Mouse (Mus musculus) midbrain, embryonic 11.5 days (tissue): ENCODE results near the gene Rnaseh2c. TPM values are rescaled to one million over a fixed set of nuclear protein-coding genes. Genes with fewer than 3 reads are reported as not detected.

ENCODE experiments used
- ATAC-seq: fragments of 200-750 bp; cut with Nextera tagmentation; 2 replicates; pipeline ENCODE4 v1.8.0; 2017; ENCODE audit warnings: moderate TSS enrichment, moderate library complexity; ENCODE audit not compliant: low FRiP score
- DNase-seq: peaks from one replicate; pipeline ENCODE4 v3.0.0; 2015; ENCODE audit warnings: low spot score; ENCODE audit errors: missing footprints
- H3K27ac ChIP-seq: fragments of 300-500 bp; sonication (generic); 2 replicates; pipeline ENCODE4 v1.5.1; 2014; ENCODE audit warnings: low read depth, low read length
- H3K27me3 ChIP-seq: fragments of 300-500 bp; sonication (generic); 2 replicates; pipeline ENCODE4 v1.6.1; 2014; ENCODE audit warnings: mild to moderate bottlenecking, low read length, moderate library complexity, mixed read lengths; ENCODE audit not compliant: control insufficient read depth, insufficient read depth
- H3K36me3 ChIP-seq: fragments of 300-500 bp; sonication (generic); 2 replicates; pipeline ENCODE4 v1.6.1; 2014; ENCODE audit warnings: mild to moderate bottlenecking, low read length, moderate library complexity, mixed read lengths; ENCODE audit not compliant: control insufficient read depth, insufficient read depth
- H3K4me1 ChIP-seq: fragments of 300-500 bp; sonication (generic); 2 replicates; pipeline ENCODE4 v1.6.1; 2014; ENCODE audit warnings: low read length; ENCODE audit not compliant: control insufficient read depth, insufficient read depth
- H3K4me2 ChIP-seq: fragments of 300-500 bp; sonication (generic); 2 replicates; pipeline ENCODE4 v1.6.1; 2014; ENCODE audit warnings: mild to moderate bottlenecking, moderate library complexity
- H3K4me3 ChIP-seq: fragments of 300-500 bp; sonication (generic); 2 replicates; pipeline ENCODE4 v1.5.1; 2014; ENCODE audit warnings: low read depth, low read length
- H3K9ac ChIP-seq: fragments of 300-500 bp; sonication (generic); 2 replicates; pipeline ENCODE4 v1.6.1; 2014; ENCODE audit warnings: low read length
- H3K9me3 ChIP-seq: fragments of 300-500 bp; sonication (generic); 2 replicates; pipeline ENCODE4 v1.6.1; 2016; ENCODE audit warnings: low read length; ENCODE audit not compliant: control insufficient read depth
- WGBS: fragments of 180-500 bp; shearing (Covaris S2); extraction: QIAGEN DNeasy Blood & Tissue Kit; methylation state at CpG from one replicate; pipeline ENCODE4 v1.1.7; 2014; 5-methylcytosine and 5-hydroxymethylcytosine counted together
- polyA plus RNA-seq: library from polyadenylated mRNA; unstranded; fragments of >200 nt; fragmentation: Nextera tagmentation; extraction: Ambion mirVana; gene quantifications from 2 replicates; pipeline ENCODE4 v1.2.1, GENCODE M21; 2014

Gene Rnaseh2c
- polyA plus RNA-seq, 1 experiment from 2014 or later, result 173 TPM

DNA sequence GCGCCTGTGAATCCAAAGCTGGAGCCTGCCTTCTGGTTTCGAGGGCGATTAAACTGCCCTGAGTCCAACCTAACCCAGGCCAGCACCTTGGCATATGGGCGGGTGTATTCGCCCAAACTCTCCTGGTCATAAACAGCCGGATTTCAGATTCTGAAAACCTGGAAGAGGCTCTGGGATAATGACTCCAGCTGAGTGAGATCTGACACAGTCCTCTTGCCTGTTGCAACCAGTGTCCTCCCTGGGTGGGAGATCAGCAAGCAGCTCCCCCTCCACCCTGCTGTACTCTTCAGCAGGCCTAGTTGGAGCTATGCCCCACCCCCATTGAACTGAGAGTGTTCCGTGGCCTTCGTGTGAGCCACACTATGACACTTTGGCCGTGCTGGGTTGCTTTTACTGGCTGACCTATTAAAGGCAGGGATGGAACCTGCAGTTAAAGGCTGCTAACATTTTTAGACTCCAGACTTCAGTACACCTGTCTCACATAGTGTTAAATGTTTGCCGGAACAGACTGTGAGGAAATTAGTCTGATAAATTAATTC lies 40.4 kb upstream of the Rnaseh2c start:
- 20% methylated on average over 10 of the region's 10 CpGs for WGBS
- DNase-seq (peak; percentile 83), ATAC-seq (no peak)

DNA sequence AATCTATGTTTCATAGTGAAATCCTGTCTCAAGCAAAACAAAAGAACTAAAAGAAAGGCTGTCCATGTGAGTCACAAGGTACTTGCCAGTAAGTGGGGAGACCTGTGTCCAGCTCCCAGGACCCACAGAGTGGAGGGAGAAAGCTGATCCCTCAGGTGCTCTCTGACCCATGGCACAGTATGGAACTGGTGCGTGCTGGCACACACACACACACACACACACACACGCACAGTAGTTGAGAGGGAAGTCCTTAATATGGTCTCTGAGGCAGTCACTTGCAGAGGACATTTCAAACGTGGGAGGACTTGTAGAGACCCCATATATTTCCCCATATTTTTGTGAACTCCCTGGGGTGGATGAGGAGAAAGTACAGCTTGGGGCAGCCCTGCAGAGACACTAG lies 39.8 kb upstream of the Rnaseh2c start:
- DNase-seq (peak; percentile 82), ATAC-seq (no peak)
- H3K36me3 ChIP-seq, result no peaks in the 10 kb centered on the region
- no peaks in the 10 kb centered on the region for H3K9me3 ChIP-seq
- H3K27me3 ChIP-seq, result peaks cover 65% of the 10 kb centered on the region
- peaks cover 12% of the 10 kb centered on the region for H3K4me1 ChIP-seq
- H3K9ac ChIP-seq, result no peak overlapping the region
- H3K27ac ChIP-seq, result no peak overlapping the region
- 61% methylated on average over 3 of the region's 3 CpGs for WGBS
- H3K4me2 ChIP-seq, result no peak overlapping the region
- H3K4me3 ChIP-seq, result no peak overlapping the region

More for the DNA sequence above, 40.4 kb upstream of the Rnaseh2c start:
- Histone ChIP-seq H3K27ac (no peak overlapping the region), H3K4me2 (no peak overlapping the region), H3K36me3 (no peaks in the 10 kb centered on the region), H3K4me1 (peaks cover 11% of the 10 kb centered on the region), H3K9me3 (no peaks in the 10 kb centered on the region), H3K9ac (no peak overlapping the region), H3K27me3 (peaks cover 60% of the 10 kb centered on the region), H3K4me3 (no peak overlapping the region)

DNA sequence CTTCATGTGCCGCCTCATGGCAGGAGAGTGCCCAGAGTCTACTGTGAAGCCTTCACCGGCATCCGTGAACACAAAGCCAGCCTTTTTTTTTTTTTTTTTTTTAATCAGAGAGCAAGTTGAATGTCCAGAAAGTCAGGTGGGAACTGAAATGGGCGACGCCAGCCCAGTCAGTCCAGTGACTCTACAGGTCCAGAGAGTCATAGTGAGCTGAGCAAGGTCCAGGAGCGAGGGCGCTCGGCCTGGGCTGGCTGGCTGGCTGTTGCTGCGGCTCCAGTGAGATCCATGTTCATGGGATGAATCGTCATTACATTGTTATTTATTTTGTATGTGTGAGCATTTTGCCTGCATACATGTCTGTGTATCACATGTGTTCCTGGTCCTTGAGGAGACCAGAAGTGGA lies 38.9 kb upstream of the Rnaseh2c start:
- H3K4me1 ChIP-seq, result peaks cover 16% of the 10 kb centered on the region
- 91% methylated on average over 10 of the region's 10 CpGs for WGBS
- no peaks in the 10 kb centered on the region for H3K9me3 ChIP-seq
- peaks cover 64% of the 10 kb centered on the region for H3K27me3 ChIP-seq
- no peak overlapping the region for H3K27ac ChIP-seq
- no peak overlapping the region for H3K4me3 ChIP-seq
- no peak overlapping the region for H3K9ac ChIP-seq
- no peak overlapping the region for H3K4me2 ChIP-seq
- no peak for ATAC-seq
- no peaks in the 10 kb centered on the region for H3K36me3 ChIP-seq
- peak; percentile 28 for DNase-seq

DNA sequence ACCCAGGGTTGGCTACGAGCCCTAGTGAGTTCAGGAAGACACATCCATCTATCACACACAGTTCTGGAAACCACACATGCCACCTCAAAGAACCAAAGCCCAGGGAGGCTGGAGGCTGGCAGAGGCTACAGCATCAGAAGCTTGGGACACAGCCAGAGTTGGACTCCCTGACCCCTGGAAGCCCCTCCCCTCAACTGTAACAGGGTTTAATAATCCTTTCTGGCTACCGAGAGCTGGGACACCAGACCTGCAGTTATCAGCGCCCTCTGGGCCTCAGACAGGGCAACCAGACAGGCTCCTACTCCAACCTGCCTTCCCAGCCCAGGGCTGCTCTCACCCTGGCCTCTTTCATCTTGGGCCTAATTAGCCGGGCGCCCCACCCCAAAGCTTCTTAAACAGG lies 35.4 kb upstream of the Rnaseh2c start:
- H3K27me3 ChIP-seq, result peaks cover 28% of the 10 kb centered on the region
- no peak overlapping the region for H3K4me2 ChIP-seq
- H3K4me1 ChIP-seq, result peaks cover 6% of the 10 kb centered on the region
- ATAC-seq, result no peak
- WGBS, result 62% methylated on average over 5 of the region's 5 CpGs
- no peaks in the 10 kb centered on the region for H3K9me3 ChIP-seq
- H3K36me3 ChIP-seq, result no peaks in the 10 kb centered on the region
- no peak overlapping the region for H3K4me3 ChIP-seq
- DNase-seq, result no peak
- no peak overlapping the region for H3K9ac ChIP-seq
- no peak overlapping the region for H3K27ac ChIP-seq

DNA sequence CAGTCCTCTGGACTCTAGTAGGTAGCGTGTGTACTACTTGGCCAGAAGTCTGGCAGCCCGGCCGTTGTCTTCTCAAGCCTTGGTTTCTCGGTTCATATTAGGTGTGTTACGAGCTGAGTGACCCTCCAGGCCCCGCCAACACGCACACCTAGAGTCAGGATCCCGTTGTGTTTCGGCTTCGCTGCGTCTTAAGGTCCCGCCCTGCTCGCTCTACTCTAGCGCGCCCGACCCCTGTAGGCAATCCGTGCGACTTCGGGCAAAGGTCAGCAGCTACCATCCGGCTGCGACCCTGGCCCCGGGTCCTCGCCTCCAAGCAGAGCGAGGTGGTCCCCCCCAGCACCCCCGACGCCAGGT lies 34.5 kb upstream of the Rnaseh2c start:
- Histone ChIP-seq H3K4me2 (peak overlapping the region; percentile 88), H3K4me1 (peaks cover 6% of the 10 kb centered on the region), H3K27ac (peak overlapping the region; percentile 68; the same call in 1 of the 2 replicates), H3K9me3 (no peaks in the 10 kb centered on the region), H3K9ac (peak overlapping the region; percentile 76), H3K27me3 (peaks cover 20% of the 10 kb centered on the region), H3K36me3 (no peaks in the 10 kb centered on the region), H3K4me3 (peak overlapping the region; percentile 78)
- DNase-seq, result peak; percentile 98
- 2% methylated on average over 26 of the region's 26 CpGs for WGBS
- ATAC-seq, result peak; percentile 41

DNA sequence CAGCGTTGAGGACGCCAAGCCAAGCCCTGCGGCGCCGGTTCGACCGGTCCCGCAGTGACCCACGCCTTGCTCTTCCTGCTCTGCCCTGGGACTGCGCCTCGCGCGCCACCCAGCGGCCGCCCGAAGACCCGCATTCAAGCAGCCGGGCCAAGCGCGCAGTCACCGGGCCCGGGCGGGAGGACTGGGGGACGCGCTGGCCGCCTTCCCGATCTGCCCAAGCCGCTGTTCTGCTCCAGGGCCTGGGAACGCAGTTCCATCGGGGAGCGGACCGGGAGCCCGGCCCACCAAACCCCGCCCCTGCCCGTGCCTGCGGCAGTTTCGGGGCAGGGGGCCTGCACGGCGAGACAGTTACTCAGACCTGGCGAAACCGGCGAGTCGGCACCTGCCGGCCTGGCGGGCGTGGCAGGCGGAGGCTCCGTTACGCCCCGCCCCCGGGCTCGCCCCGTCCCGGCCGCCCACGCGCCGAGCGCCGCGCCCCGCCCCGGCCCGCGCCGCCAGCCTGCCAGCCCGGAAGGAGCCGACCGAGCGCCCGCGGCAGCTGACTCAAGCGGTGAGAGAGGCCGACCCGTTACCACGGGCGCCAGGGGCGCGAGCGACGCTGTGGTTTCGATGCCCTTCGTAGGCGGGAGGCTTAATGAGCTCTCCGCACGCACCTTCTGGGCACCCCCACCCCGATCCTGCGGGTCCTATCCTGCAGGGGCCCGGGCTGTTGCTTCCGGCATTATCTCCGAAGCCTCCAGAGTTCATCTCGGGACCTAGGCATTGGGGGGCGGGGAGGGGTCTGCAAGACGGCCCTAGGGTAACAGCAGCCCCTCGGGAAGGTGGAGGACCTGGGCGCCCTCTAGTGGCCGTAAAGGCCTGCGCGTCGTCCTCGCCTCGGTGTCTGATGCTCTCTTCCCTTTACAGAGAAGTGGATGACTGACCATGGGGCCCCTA lies 33.9 kb upstream of the Rnaseh2c start, which contains the start of gene Ap5b1:
Gene Ap5b1 (plus strand): TSS at position 492 of the 936 bp plus-strand sequence.
- Histone ChIP-seq H3K9ac (peak within 1 kb of the TSS; percentile 76), H3K4me2 (peak within 1 kb of the TSS; percentile 88), H3K9me3 (no peaks in the 10 kb centered on the region), H3K4me1 (peaks cover 6% of the 10 kb centered on the region), H3K27ac (peak within 1 kb of the TSS; percentile 68), H3K36me3 (no peaks in the 10 kb centered on the region), H3K4me3 (peak within 1 kb of the TSS; percentile 78), H3K27me3 (peaks cover 14% of the 10 kb centered on the region)
- WGBS, result under 1% methylated on average over 99 of the region's 102 CpGs
- ATAC-seq (peak; percentile 89), DNase-seq (peak; percentile 99)

DNA sequence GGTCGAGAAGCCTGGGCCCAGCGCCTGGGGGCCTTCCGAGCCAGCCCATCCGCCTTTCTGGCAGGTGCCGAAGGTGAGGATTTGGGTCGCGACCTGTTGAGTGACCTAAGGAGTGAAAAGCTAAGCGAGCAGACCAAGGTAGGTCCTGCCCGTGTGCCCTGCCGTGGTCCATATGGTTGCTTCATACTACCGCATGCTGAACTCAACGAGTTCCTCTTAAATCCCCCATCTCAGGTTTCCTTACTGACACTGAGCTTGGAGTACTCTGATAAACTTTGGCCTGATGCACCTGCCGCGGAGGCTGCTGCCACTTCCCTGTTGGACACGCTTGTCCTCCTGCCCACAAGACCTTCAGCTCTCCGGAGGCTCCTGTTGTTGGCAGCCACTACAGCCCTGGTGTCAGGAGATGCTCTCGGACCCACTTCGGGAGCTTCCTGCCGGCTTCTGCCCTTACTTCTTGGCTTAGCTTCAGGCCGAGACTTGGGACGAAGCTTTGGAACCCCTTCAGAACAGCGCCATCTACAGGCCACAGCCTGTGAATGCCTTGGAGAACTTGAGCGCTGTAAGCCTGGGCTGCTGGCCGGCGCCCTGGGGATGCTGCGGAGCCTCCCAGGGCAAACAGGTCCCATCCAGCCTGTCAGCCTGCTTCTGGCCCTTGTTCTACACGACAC lies 33.1 kb upstream of the Rnaseh2c start:
- H3K4me1 ChIP-seq, result peaks cover 6% of the 10 kb centered on the region
- H3K9ac ChIP-seq, result 0 out of 2 replicates have a peak overlapping the region, but pooled peaks have one; percentile 4
- peak; percentile 98 for DNase-seq
- peak overlapping the region; percentile 88 for H3K4me2 ChIP-seq
- H3K36me3 ChIP-seq, result no peaks in the 10 kb centered on the region
- no peaks in the 10 kb centered on the region for H3K9me3 ChIP-seq
- no peak overlapping the region for H3K27ac ChIP-seq
- peak; percentile 41; the same call in 1 of the 2 replicates for ATAC-seq
- 10% methylated on average over 27 of the region's 27 CpGs for WGBS
- H3K4me3 ChIP-seq, result peak overlapping the region; percentile 78
- H3K27me3 ChIP-seq, result peaks cover 11% of the 10 kb centered on the region

DNA sequence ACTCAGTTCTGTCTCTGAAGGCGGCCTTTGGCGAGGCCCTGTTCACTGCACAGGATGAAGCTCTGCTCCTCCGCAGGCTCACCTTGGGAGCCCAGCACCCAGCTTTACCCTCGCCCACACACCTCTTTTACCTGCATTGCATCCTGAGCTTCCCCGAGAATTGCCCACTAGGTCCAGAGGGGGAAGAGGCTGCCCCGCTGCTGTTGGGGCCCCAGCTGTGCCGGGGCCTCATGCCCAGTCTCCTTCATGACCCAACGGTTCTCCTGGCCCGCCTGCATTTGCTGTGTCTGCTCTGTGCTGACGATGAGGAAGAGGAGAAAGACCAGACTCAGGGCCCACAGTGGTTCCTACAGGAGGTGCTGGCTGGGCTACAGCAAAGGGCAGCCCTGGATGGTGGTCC lies 32.2 kb upstream of the Rnaseh2c start:
- H3K36me3 ChIP-seq, result no peaks in the 10 kb centered on the region
- peaks cover 7% of the 10 kb centered on the region for H3K27me3 ChIP-seq
- H3K9me3 ChIP-seq, result no peaks in the 10 kb centered on the region
- ATAC-seq (no peak), DNase-seq (no peak)
- H3K4me2 ChIP-seq, result no peak overlapping the region
- H3K4me1 ChIP-seq, result peaks cover 6% of the 10 kb centered on the region
- H3K27ac ChIP-seq, result no peak overlapping the region
- no peak overlapping the region for H3K4me3 ChIP-seq
- WGBS, result 91% methylated on average over 10 of the region's 10 CpGs
- H3K9ac ChIP-seq, result no peak overlapping the region
